Mouse (Mus musculus): ENCODE measurements around the gene Gm28043.
"Not testable (repeated sequence)": the region's sequence is repeated elsewhere in the genome, so short reads cannot be mapped to it uniquely, and the experiment has no call there.

Gene Gm28043

DNA sequence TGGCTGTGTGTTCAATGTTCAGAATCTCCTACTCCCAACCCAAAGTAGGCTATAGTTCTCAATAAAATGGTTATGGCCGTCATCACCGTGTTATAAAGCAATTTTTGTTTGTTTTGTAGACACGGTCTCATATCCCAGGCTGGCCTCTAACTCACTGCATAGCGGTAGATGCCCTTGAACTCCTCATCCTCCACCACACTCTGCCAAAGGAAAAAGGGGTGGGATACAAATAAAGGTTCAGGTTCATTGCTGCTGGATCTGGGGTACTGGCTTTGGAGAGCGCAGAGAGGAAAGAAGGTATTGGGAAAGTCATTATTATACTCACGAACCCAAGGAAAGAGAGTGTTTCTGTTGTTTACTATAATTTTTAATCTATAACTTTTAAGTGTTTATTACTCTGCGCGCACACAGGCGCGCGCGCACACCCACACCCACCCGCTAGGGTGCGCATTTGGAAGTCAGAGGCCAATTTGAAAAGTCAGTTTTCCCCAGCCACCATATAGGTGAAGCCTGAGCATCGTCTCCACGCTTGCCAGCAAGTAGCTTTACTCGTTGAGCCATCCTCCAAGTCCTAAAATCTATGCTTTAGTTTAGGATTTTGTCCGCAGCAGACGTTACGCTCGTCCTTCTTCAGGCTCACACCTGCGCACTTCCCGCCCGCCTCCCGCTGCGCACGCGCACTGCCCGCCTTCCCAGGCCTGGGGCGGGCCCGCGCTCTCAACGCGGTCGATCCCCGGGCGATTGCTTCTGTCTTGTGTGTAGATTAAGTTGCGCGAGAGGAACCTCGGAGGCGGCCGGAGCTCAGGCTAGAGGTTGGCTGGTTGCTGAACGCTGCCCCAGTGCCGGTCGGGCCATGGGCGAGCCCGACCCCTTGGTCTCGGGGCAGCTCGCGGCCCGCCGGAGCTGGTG is at the start of gene Gm28043, which contains the start of gene Rnf8:
Gene Gm28043 (plus strand): TSS at position 762 of the 909 bp plus-strand sequence.
Gene Rnf8 (plus strand): TSS at position 676 of the 909 bp plus-strand sequence.
- DNase-seq (ENCODE audit: low spot score): peak; percentile 93

DNA sequence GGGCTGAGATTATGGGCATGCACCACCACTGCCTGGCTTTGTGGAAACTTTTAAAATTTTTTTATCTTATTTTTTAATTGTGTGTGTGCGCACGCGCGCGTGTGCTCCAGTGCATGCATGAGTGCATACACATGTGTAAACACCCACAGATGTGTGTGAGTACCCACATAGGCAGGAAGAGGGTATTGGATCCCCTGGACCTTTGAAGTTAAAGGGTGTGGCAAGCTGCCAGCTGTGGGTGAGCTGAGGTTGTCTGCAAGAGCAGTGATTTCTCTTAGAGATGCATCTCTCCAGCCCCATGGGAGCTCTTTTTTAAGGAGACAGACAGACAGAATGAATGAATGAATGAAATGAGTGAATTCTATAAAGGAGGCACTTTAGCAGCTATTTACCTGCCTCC is 49.2 kb upstream of the Gm28043 start:
- DNase-seq (ENCODE audit: low spot score): no peak

DNA sequence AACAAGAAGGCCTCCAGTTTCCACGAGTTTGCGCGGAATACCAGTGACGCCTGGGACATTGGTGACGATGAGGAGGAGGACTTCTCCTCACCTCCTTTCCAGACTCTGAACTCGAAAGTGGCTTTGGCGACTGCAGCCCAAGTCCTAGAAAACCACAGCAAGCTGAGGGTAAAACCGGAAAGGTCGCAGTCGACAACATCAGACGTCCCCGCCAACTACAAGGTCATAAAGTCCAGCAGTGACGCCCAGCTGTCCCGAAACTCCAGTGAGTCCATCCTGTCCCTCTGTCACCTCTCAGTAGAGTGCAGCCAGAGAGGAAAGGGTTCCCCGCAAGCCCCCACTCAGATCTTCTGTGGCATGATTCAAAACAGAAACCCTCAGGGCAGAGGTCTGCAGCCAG is 46.2 kb upstream of the Gm28043 start:
- no peak for DNase-seq (ENCODE audit: low spot score)

DNA sequence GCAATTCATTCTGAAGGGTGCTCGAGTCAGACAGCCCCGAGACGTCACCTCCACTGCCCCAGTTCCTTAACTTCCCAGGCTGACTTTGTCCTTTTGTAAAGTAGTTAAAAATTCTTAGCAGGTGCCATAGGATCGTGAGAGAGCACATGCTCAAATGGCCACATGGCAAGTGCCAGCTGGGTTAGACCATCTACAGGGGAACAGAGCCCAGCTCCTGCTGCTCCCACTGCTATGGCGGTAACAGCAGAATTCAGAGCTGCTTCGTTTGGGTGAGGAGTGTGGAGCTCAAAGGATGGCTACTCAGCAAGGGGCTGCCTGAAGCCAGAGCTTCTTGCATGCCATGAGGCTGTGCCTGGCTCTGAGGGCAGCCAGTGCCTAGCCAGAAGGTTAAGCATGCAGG is 44.8 kb upstream of the Gm28043 start:
- DNase-seq (ENCODE audit: low spot score): no peak

DNA sequence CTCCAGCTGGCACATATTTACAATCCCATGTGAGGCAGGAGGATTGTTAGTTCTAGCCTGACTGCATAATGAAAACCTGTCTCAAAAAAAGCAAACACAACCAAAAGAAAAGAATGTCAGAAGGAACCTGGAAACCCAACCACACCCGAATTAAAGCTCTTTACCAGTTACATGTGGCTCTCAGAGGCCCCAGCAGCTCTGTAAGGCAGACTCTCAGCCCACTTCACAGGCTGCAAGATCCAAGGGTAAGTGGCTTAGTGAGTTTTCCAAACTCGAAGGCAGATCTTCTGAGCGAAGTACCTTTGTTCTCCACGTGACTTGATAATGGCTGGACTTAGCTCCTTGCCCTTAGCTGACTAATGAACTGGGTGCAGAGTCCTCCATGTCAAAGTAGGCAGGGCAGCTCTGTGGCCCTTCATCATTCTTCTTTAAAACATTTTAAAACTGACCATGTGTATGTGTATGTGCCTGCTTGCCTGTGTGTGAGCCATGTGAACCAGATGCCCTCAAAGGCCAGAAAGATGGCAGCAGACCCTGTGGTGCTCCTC is 35.0 kb upstream of the Gm28043 start:
- DNase-seq (ENCODE audit: low spot score): no peak

DNA sequence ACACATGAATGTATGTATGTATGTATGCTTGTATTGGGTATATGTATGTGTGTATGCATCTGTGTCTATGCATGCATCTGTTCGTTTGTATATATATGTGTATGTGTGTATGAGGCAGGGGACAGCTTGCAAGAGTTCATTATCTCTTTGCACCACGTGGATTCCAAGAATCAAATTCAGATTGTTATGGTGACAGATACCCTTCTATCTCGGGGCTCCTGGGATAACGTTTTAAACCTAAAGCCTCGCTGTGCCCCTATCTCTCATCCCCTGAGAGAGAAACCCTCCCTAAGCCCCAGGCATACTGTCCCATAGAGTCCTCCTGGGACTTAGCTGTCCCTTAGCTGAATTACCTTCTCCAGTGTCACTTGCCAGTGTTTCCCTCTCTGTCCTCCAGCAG is 31.1 kb upstream of the Gm28043 start:
- DNase-seq (ENCODE audit: low spot score): no peak

DNA sequence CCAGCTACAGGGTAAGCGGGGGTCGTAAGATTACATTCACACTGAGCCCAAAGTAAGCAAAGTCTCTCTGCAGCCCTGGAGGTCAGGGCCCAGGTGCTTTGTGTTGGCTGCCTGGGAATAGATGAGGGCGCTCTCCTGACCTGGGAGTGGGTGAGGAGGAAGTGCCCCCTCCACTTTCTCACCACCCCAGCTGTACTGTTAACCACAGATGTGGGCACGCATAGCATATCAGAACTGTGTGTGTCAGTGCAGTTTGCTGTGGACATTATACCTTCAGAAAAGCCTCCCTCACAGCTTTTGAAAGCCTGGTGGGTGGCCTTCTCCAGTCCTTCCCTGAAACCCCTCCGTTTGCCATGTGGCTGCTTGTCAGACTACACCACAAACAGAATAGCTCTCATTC is 30.4 kb upstream of the Gm28043 start:
- DNase-seq (ENCODE audit: low spot score): no peak

DNA sequence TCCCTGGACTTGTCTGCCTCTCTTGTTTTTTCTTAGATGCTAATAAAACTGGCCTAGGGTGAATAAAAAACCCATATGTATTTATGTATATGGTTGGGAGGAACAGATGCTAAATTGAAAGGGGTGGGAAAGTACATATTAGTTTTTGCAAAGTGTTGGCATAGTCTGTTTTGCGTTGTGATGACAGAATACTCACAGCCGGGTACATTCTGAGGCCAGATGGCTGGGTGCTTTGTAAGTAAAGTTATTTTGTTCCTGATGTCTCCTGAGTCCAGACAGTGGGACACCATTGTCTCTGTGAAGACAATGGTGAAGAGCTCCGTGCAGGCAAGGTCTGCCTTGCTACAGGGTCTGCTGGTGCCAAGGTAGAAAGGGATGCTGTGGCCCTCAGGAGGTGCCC is 29.9 kb upstream of the Gm28043 start:
- no peak for DNase-seq (ENCODE audit: low spot score)

DNA sequence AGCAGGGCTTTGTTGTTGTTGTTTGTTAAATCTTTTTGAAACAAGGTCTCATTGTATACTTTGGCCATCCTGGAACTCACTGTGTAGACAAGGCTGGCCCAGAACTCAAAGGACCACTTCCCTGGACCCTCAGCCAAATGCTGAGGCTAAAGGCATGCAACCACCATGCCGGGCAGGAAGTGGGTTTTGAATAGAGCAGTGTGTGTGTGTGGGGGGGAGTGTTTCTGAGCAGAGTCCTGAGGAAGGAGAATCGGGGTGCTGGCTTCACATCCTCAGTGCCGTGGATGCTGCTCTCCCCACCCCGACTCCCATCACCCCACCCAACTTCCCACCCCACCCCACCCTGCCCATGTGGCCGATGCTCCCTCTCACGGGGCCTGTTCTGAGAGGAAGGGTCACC is 29.2 kb upstream of the Gm28043 start:
- no peak for DNase-seq (ENCODE audit: low spot score)

DNA sequence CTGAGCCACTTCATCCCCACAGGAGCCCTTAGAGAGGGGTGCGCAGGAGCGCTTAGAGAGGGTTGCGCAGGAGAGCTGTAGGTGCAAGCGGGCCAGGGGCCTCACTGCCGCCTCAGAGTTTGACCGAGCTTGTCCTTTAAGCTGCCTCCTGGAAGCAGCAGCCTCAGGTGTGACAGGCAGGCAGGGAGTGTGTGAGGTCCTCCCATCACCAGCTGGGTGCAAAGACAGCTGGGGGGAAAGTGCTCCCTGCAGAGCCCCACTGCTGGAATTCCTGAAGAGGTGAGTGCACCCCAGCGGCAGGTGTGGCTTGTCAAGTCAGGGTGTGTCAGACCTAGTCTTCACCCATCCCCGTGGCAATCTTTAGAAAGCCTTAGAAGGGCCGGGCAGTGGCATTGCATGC is 27.8 kb upstream of the Gm28043 start:
- DNase-seq (ENCODE audit: low spot score): no peak

DNA sequence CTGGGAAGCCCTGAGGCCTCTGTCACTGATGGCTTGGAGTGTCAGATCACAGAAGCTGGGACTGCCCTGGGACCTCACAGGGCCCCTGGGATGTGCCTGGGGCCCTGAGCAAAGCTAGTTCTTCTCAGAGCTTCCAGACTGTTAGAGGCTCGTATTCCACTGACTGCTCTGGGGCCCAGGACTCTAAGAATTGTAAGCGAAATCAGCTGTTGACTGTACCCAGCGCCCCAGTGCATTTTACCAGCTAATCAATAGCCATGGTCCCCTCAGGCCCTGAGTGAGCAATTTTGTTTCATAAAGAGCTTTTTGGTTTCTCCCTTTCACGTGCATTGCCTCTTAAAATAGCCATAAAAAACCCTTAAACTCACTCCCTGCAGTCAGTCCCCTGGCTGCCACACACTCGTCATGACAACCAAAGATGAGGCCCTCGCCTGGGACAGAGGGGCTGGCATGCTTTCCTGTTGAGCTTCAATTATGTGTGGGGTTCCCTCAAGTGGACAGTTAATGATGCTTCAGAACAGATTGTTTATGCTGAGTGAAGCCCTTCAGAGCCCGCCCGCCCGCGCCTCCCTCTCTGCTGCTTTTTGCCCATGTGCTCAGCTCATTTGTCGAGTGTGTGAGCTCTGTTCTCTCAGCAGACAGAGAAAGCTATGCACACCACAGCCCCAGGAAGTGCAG is 25.3 kb upstream of the Gm28043 start:
- no peak for DNase-seq (ENCODE audit: low spot score)

DNA sequence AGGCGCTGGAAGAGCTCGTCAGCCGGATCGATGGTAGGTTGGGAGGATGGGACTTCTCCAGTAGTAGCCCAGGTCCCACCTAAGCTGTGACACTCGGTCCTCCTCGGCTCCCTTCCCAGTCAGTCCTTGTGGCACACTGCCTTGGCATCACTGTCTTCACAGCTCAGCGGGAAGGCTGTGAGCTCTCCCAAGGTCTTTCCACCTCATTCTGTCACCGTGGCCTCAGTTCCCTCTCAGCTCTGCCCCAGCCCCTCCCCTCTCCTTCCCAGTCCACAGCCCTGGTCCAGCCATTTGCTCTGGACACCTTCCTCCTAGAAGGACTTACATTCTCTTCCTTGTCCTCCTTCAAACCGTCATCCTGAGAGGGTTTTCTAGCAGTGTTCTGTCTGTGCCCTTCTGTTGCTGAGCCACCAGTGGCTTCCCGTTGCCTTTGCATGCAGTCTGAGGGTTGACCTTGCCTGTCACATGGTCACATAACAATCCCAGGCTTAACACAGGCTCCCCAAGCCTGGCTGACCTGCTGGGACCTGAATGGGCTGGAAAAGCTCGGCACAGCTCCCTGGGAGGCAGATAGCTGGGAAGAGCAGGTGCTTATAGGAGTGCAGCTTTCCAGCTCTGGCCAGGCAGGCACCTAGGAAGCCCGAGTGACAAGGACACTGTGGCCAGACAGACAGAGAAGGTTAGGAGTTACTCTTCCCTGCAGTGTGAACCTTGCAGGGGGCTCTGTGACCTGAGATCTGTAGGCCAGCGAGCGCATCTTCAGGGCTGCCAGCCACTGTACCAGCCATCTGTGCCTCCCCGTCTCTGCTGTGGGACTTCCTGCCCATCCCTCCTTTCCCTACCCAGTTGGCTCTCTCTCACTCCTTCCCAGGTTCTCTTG is 18.5 kb upstream of the Gm28043 start:
- no peak for DNase-seq (ENCODE audit: low spot score)

DNA sequence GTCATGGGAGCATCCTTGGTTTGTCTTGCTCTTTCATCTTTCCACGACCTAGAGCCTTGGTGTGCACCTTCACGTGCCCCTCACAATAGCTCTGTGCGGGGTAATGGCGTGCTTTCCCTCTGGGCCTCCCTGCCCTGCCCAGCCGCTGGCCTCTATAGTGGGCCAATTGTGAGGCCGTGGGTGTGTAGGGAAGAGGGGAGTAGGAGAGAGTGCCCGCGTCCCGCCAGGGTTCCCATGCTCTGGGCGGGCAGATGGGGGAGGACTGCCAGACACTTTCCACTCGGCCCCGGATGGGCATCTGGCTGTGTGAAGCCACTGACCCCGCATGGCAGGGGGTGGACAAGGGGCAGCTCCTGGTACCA is 17.9 kb upstream of the Gm28043 start:
- no peak for DNase-seq (ENCODE audit: low spot score)

DNA sequence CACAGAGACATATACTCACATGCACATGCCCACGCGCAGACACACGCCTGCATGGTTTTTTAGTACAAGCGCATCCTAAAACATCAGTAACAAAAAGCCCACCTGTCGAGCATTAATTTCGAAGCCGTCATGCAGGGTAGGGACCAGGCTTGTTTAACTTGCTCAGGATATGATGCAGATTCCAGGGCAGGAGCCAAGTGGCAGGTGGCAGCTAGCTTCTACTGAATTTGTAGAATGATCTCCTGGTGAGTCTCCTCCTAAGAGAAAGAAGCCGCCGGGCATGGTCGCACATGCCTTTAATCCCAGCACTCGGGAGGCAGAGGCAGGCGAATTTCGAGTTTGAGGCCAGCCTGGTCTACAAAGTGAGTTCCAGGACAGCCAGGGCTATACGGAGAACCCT is 15.6 kb upstream of the Gm28043 start:
- DNase-seq (ENCODE audit: low spot score): no peak

DNA sequence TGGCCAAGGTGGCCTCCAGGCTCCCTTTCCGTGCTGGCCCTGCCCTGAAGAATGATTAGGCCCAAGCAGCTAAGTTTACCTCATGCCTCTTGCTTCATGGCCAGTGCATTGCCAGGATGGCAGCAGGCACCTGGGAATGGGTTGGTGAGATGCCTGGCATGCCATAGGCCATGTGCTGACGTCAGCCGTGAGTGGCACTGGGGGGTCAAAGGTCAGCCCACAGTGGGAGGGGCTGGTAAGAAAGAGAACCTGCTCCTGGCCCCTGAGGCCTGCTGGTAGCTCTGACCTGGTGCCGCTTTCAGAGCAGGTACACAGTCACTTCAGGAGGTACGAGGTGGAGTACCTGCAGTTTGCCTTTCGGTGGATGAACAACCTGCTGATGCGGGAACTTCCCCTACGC is 15.1 kb upstream of the Gm28043 start:
- no peak for DNase-seq (ENCODE audit: low spot score)

DNA sequence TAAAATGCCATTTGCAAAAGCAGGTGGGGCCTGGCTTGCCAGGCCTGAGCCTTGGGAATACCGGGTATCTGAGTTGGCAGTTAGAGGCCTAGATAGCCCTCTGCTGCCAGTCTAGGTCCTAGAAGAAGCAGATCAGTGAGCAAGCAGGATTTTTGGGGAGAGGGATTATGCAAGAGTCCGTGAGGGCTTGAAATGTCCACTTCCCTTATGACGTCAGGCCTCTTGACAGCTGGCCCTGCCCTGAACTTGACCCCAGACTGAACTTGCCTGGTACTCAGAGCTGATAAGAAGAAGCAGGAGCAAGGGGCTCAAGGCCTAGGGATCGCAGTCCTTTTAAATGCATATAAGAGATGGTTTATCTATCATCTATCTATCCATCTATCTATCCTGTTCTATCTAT is 13.3 kb upstream of the Gm28043 start:
- no peak for DNase-seq (ENCODE audit: low spot score)

DNA sequence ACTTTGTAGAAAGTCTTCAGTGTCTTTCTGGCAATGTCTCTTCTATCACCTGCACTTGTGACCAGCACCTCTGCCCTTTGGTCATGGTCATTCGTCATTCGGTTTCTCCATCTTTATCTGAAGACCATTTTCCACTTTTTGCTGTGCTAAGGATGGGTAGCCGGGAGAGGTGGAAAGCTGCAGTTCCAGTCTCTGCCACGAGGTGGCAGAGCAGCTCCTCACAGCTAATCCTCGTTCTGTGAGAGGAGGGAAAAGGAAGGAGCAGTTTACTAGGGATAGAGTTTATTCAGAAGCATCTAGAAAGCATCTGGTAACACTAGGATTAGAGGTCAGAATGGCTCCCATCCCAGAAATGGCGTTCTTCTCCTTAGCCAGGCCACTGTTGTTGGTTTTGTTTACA is 11.4 kb upstream of the Gm28043 start:
- peak; percentile 62 for DNase-seq (ENCODE audit: low spot score)

DNA sequence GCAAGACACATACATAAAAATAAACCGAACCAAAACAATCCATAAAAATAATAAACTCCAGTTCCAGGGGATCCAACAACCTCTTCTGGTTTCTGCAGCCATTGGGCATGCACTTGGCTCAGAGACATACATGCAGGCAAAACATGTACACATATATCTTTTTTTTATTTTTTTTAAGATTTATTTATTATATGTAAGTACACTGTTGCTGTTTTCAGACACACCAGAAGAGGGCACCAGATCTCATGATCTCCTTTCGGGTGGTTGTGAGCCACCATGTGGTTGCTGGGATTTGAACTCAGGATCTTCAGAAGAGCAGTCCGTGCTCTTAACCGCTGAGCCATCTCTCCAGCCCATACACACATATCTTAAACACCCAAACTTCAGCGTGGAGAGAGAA is 1.2 kb upstream of the Gm28043 start:
- DNase-seq (ENCODE audit: low spot score): not testable (repeated sequence)

DNA sequence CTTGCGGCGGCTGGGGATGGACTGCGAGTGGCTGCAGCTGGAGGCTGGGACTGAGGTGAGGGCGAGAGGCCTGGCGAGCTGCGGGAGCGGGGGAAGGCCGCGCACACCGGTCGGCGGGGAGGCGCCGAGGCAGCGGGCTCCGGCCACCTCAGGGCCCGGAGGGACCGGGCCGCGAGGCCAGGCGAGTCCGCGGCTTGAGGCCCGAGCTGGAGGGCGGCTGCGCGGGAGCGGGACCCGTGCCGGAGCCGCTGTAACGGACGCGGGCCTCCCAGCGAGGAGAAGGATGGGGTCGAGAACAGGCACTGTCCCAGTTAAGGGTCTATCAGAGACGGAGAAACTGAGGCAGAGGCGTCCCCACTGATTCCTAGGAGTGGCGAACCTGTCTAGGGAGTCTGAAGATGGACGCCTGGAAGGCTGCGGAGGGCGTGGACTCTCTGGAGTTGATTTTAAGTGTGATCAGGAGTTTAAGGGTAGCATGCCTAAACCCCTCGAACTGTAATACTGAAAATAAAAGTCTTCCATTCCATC is 412 bp downstream of the Gm28043 start:
- DNase-seq (ENCODE audit: low spot score): peak; percentile 35

DNA sequence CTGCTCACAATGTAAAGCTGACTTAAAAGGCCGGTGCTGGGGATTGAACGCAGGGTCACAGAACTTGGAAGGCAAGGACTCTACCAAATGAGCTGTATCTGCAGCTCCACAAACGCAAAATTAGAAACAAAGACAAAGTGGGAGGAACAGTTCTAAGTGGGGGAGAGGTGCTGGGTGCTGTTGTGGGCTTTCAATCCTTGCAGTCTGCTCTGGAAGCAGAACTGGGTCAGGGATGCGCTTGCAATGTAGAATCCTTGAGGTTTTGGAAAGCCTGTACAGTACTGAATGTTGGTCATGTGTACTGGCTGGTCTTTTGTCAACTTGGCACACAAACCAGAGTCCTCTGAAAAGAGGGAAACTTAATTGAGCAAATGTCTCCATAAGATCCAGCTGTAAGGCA is 940 bp downstream of the Gm28043 start:
- DNase-seq (ENCODE audit: low spot score): no peak

DNA sequence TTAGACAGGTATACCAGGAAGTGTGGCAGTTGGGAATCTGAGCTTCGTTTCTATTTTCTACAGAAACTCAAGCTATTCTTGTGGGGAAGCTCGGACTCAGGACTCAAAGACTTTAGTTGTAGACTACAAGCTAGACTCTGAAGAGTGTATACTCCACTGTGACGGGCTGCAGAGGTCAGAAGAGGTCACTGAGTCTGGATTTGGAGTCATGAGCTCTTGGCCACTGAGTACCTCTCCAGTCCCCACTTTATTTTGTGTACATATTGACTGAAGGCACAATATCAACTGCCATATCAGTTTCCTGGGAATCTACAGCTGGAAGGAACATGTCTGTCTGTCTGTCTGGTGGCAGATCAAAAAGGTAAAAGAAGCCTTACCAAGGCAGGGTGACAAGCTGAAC is 4.6 kb downstream of the Gm28043 start:
- DNase-seq (ENCODE audit: low spot score): no peak

DNA sequence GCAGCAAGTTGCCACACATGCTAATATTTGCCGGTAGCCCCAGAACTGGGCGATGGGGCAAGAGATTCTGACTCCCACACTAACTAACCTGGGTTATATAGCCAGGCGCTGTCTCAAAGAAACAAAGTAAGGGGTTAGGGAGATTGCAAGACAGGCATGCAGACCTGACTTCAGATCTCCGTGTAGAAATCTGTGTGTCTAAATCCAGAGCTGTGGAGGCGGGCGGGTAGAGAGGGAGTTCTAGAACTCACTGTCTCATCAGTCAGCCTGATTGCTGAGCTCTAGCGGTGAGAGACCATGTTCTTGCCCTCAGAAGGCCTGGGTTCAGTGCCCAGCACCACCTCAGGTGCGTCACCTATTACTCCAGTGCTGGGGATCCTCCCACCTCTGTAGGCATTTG is 8.8 kb downstream of the Gm28043 start:
- no peak for DNase-seq (ENCODE audit: low spot score)

All from spleen, adult 12 weeks (tissue).